Mouse (Mus musculus): ENCODE results near the gene Arl4d.

DNA sequence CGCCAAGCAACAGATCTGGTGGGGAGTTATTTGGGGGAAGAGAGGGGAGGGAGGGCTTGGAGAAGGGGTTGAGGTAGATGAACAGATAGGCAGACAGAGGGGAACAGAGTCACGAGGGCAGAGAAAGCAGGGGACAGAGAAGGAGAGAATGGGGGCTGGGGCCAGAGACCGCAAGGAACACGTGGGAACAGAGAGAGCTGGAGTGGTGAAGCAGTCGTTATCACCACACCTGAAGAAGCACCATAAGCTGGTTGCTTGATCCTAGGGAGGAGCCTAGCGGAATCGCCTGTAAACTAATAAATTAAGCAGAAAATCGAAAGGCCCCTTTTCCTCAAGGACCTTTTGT, 38.7 kb upstream of the Arl4d start:
- TF ChIP-seq CTCF (IDR thresholded peaks at IDR 0.05; ENCODE audit: control insufficient read depth, insufficient read depth, insufficient read length) (no peak), MYOD1 (IDR thresholded peaks at IDR 0.05; ENCODE audit: control insufficient read depth, insufficient read length, low read depth) (no peak), USF1 (IDR thresholded peaks at IDR 0.05; ENCODE audit: low read depth) (no peak), MYOG (IDR thresholded peaks at IDR 0.05; ENCODE audit: control insufficient read depth, extremely low read depth, insufficient read length) (no peak)
